Mouse (Mus musculus): ENCODE data around the gene Mettl8. TPM values are rescaled to one million over a fixed set of nuclear protein-coding genes. Genes with fewer than 3 reads are reported as not detected.
A peak's percentile ranks its signal among the peaks of the same experiment; 100 is the strongest.

The Mettl8 gene
- polyA plus RNA-seq, 1 experiment, result 13.2 TPM

DNA sequence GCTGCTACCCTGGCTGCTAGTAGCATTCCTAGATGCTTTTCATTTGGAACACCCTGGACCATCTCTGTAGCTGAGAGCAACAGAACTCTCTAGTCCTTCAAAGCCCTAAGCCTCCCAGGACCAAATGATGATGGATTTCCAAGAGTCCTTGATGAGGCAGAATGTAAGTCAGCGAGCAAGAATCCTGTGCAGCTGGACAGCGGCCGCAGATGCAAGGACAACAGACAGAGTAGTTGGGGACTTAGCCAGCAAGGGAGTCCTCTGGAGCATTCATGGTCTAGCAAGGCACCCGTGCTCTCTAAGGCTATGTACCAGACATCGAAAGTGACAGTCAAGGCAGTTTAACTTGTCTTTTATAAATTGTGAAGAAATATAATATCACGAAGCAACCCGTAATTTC is 41.9 kb downstream of the Mettl8 start:
- DNase-seq (ENCODE audit: low read depth), result no peak
- TF ChIP-seq CTCF (IDR thresholded peaks at IDR 0.05; ENCODE audit: borderline replicate concordance, extremely low read depth, insufficient read depth, insufficient read length) (no peak), POLR2A (IDR thresholded peaks at IDR 0.05; ENCODE audit: borderline replicate concordance, extremely low read depth, insufficient read depth, insufficient read length, poor library complexity, severe bottlenecking) (no peak)

DNA sequence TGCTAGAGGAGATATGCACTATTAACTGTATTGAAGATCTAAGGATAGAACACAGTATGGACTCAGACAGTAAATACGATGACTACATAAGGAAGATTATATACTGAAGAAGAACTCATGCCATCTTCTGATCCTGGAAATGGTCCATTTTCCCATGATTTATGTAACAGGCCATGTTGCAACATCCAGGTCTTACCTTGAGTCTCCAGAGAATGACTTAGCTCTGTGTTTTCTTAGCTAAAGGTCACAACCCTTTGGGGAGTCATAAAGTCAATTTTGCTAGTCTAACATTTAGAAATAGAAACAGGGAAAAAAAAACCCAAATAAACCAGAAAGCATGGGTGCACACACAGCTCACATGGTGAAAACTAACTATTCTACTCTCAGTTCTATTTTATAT is 43.6 kb downstream of the Mettl8 start:
- DNase-seq (ENCODE audit: low read depth), result no peak
- no peak for TF ChIP-seq CTCF (IDR thresholded peaks at IDR 0.05; ENCODE audit: borderline replicate concordance, extremely low read depth, insufficient read depth, insufficient read length)
- no peak for TF ChIP-seq POLR2A (IDR thresholded peaks at IDR 0.05; ENCODE audit: borderline replicate concordance, extremely low read depth, insufficient read depth, insufficient read length, poor library complexity, severe bottlenecking)

DNA sequence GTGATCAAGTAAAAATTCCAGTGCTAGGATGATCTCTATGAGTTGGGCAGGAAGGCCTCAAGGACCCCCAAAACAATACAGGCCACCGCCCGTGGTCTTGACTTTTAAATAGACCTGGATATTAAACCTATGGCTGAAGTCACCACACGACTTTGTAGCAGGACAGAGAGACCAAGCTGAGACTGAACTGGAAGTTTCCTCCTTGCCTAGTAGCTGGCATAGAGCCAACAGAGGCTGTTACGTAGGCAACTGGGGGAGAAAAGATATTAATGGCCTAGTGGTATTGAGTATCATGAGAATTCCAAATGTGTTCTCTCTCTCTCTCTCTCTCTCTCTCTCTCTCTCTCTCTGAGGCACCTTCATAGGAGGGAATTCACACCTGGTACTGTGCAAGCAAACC is 51.0 kb downstream of the Mettl8 start:
- peak; percentile 25 for DNase-seq (ENCODE audit: low read depth)
- TF ChIP-seq CTCF (IDR thresholded peaks at IDR 0.05; ENCODE audit: borderline replicate concordance, extremely low read depth, insufficient read depth, insufficient read length) (no peak), POLR2A (IDR thresholded peaks at IDR 0.05; ENCODE audit: borderline replicate concordance, extremely low read depth, insufficient read depth, insufficient read length, poor library complexity, severe bottlenecking) (no peak)

DNA sequence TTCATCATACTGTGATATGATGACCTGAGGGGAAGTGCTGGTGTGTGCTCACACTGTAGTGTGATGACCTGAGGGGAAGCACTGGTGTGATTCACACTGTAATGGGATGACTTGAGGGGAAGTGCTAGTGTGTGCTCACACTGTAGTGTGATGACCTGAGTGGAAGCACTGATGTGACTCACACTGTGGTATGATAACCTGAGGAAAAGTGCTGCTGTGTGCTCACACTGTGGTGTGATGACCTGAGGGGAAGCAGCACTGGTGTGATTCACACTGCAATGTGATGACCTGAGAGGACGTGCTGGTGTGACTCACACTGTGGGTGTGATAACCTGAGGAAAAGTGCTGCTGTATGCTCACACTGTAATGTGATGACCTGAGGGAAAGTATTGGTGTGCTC is 52.9 kb downstream of the Mettl8 start:
- no peak for TF ChIP-seq POLR2A (IDR thresholded peaks at IDR 0.05; ENCODE audit: borderline replicate concordance, extremely low read depth, insufficient read depth, insufficient read length, poor library complexity, severe bottlenecking)
- TF ChIP-seq CTCF (IDR thresholded peaks at IDR 0.05; ENCODE audit: borderline replicate concordance, extremely low read depth, insufficient read depth, insufficient read length), result no peak

DNA sequence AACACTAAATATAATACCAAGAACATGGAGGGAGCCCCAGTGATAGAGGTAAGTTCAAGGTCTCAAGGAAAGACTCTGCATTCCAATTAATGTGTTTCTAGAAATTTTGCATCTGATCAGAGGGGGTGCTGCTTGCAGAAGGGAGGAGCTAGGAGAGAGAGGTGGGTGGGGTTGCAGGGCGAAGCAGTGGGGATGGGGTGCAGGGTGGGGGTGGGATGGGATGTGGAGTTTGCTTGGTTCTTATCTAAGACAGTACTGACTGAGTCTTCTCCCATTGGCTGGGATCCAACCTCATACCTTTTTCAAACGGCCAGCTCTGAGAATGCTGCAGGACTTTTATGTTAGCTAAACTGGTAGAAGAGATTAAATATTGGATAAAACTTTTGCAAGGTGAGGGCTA is 56.6 kb downstream of the Mettl8 start:
- no peak for DNase-seq (ENCODE audit: low read depth)
- TF ChIP-seq POLR2A (IDR thresholded peaks at IDR 0.05; ENCODE audit: borderline replicate concordance, extremely low read depth, insufficient read depth, insufficient read length, poor library complexity, severe bottlenecking), result no peak
- no peak for TF ChIP-seq CTCF (IDR thresholded peaks at IDR 0.05; ENCODE audit: borderline replicate concordance, extremely low read depth, insufficient read depth, insufficient read length)

More for the DNA sequence above, 52.9 kb downstream of the Mettl8 start:
- no peak for DNase-seq (ENCODE audit: low read depth)

DNA sequence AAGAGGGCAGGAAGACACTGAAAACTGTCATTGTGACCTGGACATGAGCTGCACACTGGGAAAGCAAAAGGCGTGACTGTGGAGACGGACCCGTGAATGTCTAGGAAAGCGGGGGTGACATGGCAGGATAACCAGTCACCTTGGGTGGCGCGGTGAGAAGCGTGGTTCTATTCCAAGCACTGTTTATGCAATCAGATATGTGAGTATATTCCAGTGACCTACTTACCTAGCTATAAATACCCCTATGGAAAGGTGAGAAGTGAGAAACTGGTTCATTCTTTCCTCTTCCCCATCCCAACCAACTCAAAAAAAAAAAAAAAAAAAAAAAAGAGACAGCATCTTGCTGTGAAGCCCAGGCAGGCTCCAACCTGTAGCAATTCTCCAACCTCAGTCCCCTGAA is 58.9 kb downstream of the Mettl8 start:
- no peak for DNase-seq (ENCODE audit: low read depth)
- no peak for TF ChIP-seq POLR2A (IDR thresholded peaks at IDR 0.05; ENCODE audit: borderline replicate concordance, extremely low read depth, insufficient read depth, insufficient read length, poor library complexity, severe bottlenecking)
- TF ChIP-seq CTCF (IDR thresholded peaks at IDR 0.05; ENCODE audit: borderline replicate concordance, extremely low read depth, insufficient read depth, insufficient read length), result no peak

DNA sequence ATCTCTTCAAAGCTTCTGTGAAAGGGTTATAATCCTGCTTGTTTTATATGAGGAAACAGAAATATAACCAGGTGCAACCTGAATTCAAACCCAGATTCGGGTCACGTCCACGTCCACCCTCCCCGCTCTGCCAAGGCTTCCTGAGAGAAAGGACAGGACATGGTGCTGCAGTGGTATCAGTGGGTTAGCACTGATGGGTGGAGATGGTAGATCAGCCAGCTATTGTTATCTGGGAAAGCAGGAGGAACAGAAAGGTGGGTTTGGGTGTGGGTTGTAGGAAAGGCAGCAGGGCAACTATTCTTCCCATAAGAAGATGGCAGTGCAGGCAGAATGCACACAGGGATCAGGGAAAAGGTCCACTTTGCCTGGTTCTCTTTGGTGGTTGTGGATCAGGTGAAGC is 59.5 kb downstream of the Mettl8 start:
- no peak for TF ChIP-seq POLR2A (IDR thresholded peaks at IDR 0.05; ENCODE audit: borderline replicate concordance, extremely low read depth, insufficient read depth, insufficient read length, poor library complexity, severe bottlenecking)
- TF ChIP-seq CTCF (IDR thresholded peaks at IDR 0.05; ENCODE audit: borderline replicate concordance, extremely low read depth, insufficient read depth, insufficient read length), result no peak
- DNase-seq (ENCODE audit: low read depth), result no peak

DNA sequence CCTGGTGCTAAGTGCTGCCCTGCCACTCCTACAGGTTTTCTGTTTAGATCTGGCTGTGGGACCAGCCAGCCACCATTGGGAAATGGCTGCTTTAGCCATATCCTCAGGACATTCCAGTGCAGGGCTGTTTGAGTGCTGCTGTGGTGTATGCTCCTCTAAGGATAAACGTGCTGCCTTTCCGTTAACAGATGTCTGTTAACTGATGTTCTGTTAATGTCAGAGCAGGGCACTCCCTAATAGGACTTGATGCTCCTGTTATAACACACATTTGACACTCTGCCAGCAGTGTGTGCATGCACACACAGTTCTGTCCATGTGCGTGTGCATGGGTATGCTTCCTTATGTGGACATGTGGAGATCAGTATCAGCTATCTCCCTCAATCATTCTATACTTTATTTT is 61.6 kb downstream of the Mettl8 start:
- no peak for DNase-seq (ENCODE audit: low read depth)
- TF ChIP-seq CTCF (IDR thresholded peaks at IDR 0.05; ENCODE audit: borderline replicate concordance, extremely low read depth, insufficient read depth, insufficient read length) (no peak), POLR2A (IDR thresholded peaks at IDR 0.05; ENCODE audit: borderline replicate concordance, extremely low read depth, insufficient read depth, insufficient read length, poor library complexity, severe bottlenecking) (no peak)

DNA sequence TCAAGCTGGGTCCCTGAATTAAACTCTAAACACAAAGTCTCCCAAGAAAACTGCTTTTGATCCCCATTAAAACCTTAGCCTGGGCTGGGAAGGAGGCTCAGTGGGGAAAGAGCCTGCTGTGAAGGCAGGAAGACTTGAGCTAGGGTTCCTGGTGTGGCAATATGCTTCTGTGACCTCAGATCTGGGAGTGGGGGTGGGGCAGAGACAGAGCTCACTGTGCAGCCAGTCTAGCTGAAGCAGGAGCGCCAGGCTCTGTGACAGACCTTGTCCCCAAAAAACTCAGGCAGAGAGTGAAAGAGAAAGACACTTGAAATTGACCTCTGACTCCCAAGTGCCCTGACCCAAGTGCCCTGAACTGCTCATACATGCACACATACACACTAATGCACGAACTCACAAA is 62.7 kb downstream of the Mettl8 start:
- no peak for DNase-seq (ENCODE audit: low read depth)
- TF ChIP-seq POLR2A (IDR thresholded peaks at IDR 0.05; ENCODE audit: borderline replicate concordance, extremely low read depth, insufficient read depth, insufficient read length, poor library complexity, severe bottlenecking), result no peak
- no peak for TF ChIP-seq CTCF (IDR thresholded peaks at IDR 0.05; ENCODE audit: borderline replicate concordance, extremely low read depth, insufficient read depth, insufficient read length)

DNA sequence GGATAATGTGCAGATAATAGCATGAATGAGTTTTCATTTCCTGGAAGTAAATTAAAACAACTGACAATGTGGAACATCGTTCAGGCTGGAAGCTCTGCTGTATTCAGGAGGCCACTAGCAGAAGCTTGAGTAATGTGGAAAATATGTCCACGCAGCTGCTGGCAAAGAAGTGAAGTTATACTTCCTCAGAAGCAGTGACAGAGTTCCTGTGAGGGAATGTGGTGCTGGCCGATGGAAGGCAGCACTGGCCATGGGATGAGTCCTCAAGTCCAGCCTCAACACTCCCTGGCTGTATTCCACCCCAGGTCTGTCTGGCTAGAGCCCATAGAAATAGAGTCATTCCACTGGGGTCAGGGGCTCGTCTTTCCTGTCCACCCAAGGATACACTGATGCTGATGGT is 65.2 kb downstream of the Mettl8 start:
- DNase-seq (ENCODE audit: low read depth), result peak; percentile 23
- TF ChIP-seq CTCF (IDR thresholded peaks at IDR 0.05; ENCODE audit: borderline replicate concordance, extremely low read depth, insufficient read depth, insufficient read length) (no peak), POLR2A (IDR thresholded peaks at IDR 0.05; ENCODE audit: borderline replicate concordance, extremely low read depth, insufficient read depth, insufficient read length, poor library complexity, severe bottlenecking) (no peak)

DNA sequence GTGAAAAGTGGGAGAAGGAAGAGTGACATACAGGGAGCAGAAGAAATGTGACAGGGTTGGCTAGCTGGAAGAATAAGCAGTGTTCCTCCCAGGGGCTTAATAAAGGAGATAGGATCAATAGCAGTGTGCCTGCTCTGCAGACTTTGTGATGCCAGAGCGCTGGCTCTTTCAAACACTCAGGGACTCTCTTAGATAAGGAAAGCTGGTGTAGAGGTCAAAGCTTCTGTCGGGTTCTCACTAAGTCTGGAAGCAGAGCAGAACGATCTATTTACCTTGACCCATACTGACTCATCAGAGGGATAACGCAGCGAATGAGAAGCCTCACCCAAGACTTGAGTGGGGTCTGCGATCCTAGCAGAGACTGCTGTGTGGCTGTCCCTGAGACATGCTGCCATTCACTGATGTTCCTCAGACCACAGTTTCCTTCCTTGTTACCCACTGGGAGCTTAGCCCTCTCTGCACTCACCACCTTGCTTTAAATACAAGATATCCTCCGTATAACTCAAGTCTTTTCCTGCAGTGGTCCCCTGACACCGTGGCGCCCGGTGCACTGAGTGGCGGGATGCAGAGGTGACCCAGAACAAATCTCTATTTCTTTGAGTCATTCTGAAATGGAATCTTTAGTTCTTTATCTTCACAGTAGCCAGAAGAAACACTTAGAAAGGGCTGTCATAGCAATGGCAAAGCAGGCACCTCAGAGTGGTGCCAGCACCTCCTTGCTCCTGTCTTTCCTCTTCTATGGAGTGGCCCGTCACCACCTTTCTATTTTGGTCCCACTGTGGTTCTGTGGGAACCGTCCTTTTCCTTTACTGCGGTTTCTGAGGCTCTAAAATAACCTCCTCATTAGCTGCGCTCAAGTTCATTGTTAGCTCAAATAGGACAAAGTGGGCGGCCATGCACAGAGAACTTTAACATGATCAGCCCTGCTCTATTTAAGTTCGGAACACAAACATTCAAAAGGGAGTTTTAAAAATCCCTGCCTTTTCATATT is 65.9 kb downstream of the Mettl8 start:
- TF ChIP-seq CTCF (IDR thresholded peaks at IDR 0.05; ENCODE audit: borderline replicate concordance, extremely low read depth, insufficient read depth, insufficient read length) (no peak), POLR2A (IDR thresholded peaks at IDR 0.05; ENCODE audit: borderline replicate concordance, extremely low read depth, insufficient read depth, insufficient read length, poor library complexity, severe bottlenecking) (no peak)
- DNase-seq (ENCODE audit: low read depth), result peak; percentile 41

DNA sequence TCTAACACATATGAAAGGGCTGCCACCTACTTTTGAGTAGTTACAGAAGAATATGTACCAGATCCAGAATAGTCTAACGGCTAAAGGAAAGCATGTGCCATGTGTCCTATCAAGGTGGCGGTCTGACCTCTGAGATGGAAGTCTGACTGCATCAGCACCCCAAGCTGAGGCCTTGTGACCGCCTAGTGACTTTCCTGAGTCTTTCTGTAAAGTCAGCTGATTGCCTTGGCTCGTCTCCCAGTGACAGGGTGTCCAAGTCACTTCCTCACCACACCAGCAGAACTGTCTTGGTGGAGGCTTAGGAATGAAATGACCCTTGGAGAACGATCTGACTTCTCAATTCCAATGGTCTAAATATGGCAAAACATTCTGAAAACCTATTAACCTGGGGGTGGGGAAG is 77.1 kb downstream of the Mettl8 start:
- TF ChIP-seq CTCF (IDR thresholded peaks at IDR 0.05; ENCODE audit: borderline replicate concordance, extremely low read depth, insufficient read depth, insufficient read length) (no peak), POLR2A (IDR thresholded peaks at IDR 0.05; ENCODE audit: borderline replicate concordance, extremely low read depth, insufficient read depth, insufficient read length, poor library complexity, severe bottlenecking) (no peak)
- DNase-seq (ENCODE audit: low read depth), result no peak
